15 mouse cellular contexts compared by ENCODE assay signal in the genomic region with DNA sequence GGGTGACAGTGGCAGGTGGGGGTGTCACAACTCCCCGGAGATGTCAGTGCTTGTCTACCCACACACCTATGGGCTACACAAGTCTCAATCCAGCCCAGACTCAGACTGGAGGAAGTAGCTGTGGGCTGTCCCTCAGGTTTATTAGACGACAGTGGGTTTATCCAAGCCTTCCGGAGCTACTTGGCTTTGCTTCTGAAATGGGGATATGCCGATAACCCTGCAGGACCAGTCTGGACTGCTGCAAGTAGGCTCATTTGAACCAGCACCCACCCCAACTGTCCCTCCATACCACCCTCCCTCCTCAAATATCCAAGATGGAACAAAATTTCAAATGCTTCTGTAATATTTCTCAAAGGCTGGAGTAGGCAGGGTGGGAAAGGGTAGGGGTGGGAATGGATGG. TPM values are rescaled to one million over a fixed set of nuclear protein-coding genes. Genes with fewer than 3 reads are reported as not detected.
DNase-seq lines count a peak whose midpoint lies in the region; ATAC-seq and TF ChIP-seq lines count a peak whose summit lies in the region.
"Had no signal": no experiment of that assay in that cellular context is flagged by ENCODE, and none has a peak within 500 bp of the region (broad histone marks: within the 10 kb centered on the region; RNA-seq: fewer than 3 reads in every experiment).

No protein-coding gene starts in this region.

- H3K36me3 ChIP-seq in kidney, embryonic 15.5 days = no peaks in the 10 kb centered on the region
- H3K36me3 ChIP-seq in lung, embryonic 16.5 days (ENCODE audit: control insufficient read depth, insufficient read depth, low read length) = no peaks in the 10 kb centered on the region
- H3K36me3 ChIP-seq in intestine, embryonic 15.5 days = no peaks in the 10 kb centered on the region
- H3K36me3 ChIP-seq: hindbrain, embryonic 13.5 days; midbrain, embryonic 15.5 days; neural tube, embryonic 12.5 days had no signal

- H3K4me3 ChIP-seq in gastrocnemius, adult 2 months = no peak overlapping the region
- no peak overlapping the region for H3K4me3 ChIP-seq in kidney, embryonic 15.5 days (replicated peaks)
- H3K4me3 ChIP-seq in lung, embryonic 16.5 days (ENCODE audit: low read length) = no peak overlapping the region
- H3K4me3 ChIP-seq in lung, adult 2 months (replicated peaks; ENCODE audit: extremely low read depth, low read depth, low read length) = no peak overlapping the region
- no peak overlapping the region for H3K4me3 ChIP-seq in olfactory bulb, adult 2 months (ENCODE audit: insufficient read depth, low read depth, low read length)
- no peak overlapping the region for H3K4me3 ChIP-seq in intestine, embryonic 15.5 days (replicated peaks)
- H3K4me3 ChIP-seq: erythroblast, embryonic 14.5 days; hindbrain, embryonic 13.5 days; midbrain, embryonic 15.5 days; neural tube, embryonic 12.5 days had no signal

- no peak for TF ChIP-seq POLR2A in lung, adult 2 months (IDR thresholded peaks at IDR 0.05; ENCODE audit: borderline replicate concordance, extremely low read depth, low read depth, low read length)
- no peak for TF ChIP-seq POLR2A in olfactory bulb, adult 2 months (IDR thresholded peaks at IDR 0.05; ENCODE audit: insufficient read depth, low read depth, low read length)

- 0 out of 2 replicates have a peak, but pooled peaks cover 3% of the 10 kb centered on the region for H3K27me3 ChIP-seq in kidney, embryonic 15.5 days
- H3K27me3 ChIP-seq in lung, embryonic 16.5 days (ENCODE audit: control insufficient read depth, insufficient read depth, low read depth, low read length) = no peaks in the 10 kb centered on the region
- no peaks in the 10 kb centered on the region; the same call in 1 of the 2 replicates for H3K27me3 ChIP-seq in intestine, embryonic 15.5 days (replicated peaks)
- H3K27me3 ChIP-seq: midbrain, embryonic 15.5 days; neural tube, embryonic 12.5 days had no signal

- 60% methylated on average over 4 of the region's 4 CpGs for WGBS in kidney, embryonic 15.5 days
- WGBS in lung, embryonic 16.5 days = 40% methylated on average over 4 of the region's 4 CpGs
- WGBS in lung, adult 2 months = 35% methylated on average over 4 of the region's 4 CpGs
- WGBS in olfactory bulb, adult 2 months = 60% methylated on average over 4 of the region's 4 CpGs
- WGBS in intestine, embryonic 15.5 days = 69% methylated on average over 4 of the region's 4 CpGs

- no peak for ATAC-seq in kidney, embryonic 15.5 days (replicated peaks; ENCODE audit: low FRiP score)
- peak; percentile 4; the same call in 1 of the 2 replicates for ATAC-seq in lung, embryonic 16.5 days (ENCODE audit: low read depth)
- ATAC-seq in intestine, embryonic 15.5 days = no peak

- TF ChIP-seq CTCF in gastrocnemius, adult 2 months (IDR thresholded peaks at IDR 0.05) = no peak
- no peak for TF ChIP-seq CTCF in lung, adult 2 months (IDR thresholded peaks at IDR 0.05; ENCODE audit: insufficient read depth, low read length)
- TF ChIP-seq CTCF in olfactory bulb, adult 2 months (IDR thresholded peaks at IDR 0.05; ENCODE audit: insufficient read depth, low read depth, low read length) = no peak

- no peak overlapping the region for H3K9ac ChIP-seq in kidney, embryonic 15.5 days
- peak overlapping the region; percentile 26; the same call in 1 of the 2 replicates for H3K9ac ChIP-seq in lung, embryonic 16.5 days (ENCODE audit: low read length)
- H3K9ac ChIP-seq in intestine, embryonic 15.5 days = no peak overlapping the region
- H3K9ac ChIP-seq: hindbrain, embryonic 13.5 days; midbrain, embryonic 15.5 days had no signal

- H3K27ac ChIP-seq in gastrocnemius, adult 2 months = peak overlapping the region; percentile 64
- peak overlapping the region; percentile 84 for H3K27ac ChIP-seq in kidney, embryonic 15.5 days
- peak overlapping the region; percentile 86 for H3K27ac ChIP-seq in lung, embryonic 16.5 days (ENCODE audit: low read length)
- H3K27ac ChIP-seq in olfactory bulb, adult 2 months (ENCODE audit: insufficient read depth, low read depth, low read length) = peak overlapping the region; percentile 31; the same call in 1 of the 2 replicates
- H3K27ac ChIP-seq in intestine, embryonic 15.5 days = no peak overlapping the region
- H3K27ac ChIP-seq: hindbrain, embryonic 13.5 days; macrophage; midbrain, embryonic 15.5 days; neural tube, embryonic 12.5 days had no signal

- no peak for DNase-seq in gastrocnemius, adult 2 months
- no peak for DNase-seq in gastrocnemius, postnatal 4 days (ENCODE audit: low spot score in 2 of 2)
- DNase-seq in kidney, adult 8-10 months = no peak
- no peak for DNase-seq in lung, adult 2 months
- DNase-seq: thymus, postnatal 25 days had no signal

- intact Hi-C loops in gastrocnemius, adult 2 months (cut with DNase I) = loop anchor here (5.0 kb wide), 3 partner anchors 99 to 409 kb away; no protein-coding TSS in a partner anchor

- no peaks in the 10 kb centered on the region for H3K9me3 ChIP-seq in kidney, embryonic 15.5 days (replicated peaks)
- no peaks in the 10 kb centered on the region for H3K9me3 ChIP-seq in lung, embryonic 16.5 days (ENCODE audit: control insufficient read depth, low read length)
- H3K9me3 ChIP-seq in intestine, embryonic 15.5 days = no peaks in the 10 kb centered on the region
- H3K9me3 ChIP-seq: hindbrain, embryonic 13.5 days; midbrain, embryonic 15.5 days; neural tube, embryonic 12.5 days had no signal

- no peak overlapping the region for H3K4me2 ChIP-seq in kidney, embryonic 15.5 days
- H3K4me2 ChIP-seq in lung, embryonic 16.5 days (ENCODE audit: low read depth, low read length) = no peak overlapping the region
- H3K4me2 ChIP-seq in intestine, embryonic 15.5 days (replicated peaks) = no peak overlapping the region
- H3K4me2 ChIP-seq: hindbrain, embryonic 13.5 days; midbrain, embryonic 15.5 days; neural tube, embryonic 12.5 days had no signal

- peaks cover 65% of the 10 kb centered on the region for H3K4me1 ChIP-seq in kidney, embryonic 15.5 days
- H3K4me1 ChIP-seq in lung, embryonic 16.5 days (replicated peaks; ENCODE audit: control insufficient read depth, insufficient read depth, low read length) = peaks cover 51% of the 10 kb centered on the region
- H3K4me1 ChIP-seq in lung, adult 2 months (ENCODE audit: control insufficient read depth, insufficient read depth, low read length) = peaks cover 20% of the 10 kb centered on the region
- H3K4me1 ChIP-seq in olfactory bulb, adult 2 months (ENCODE audit: control insufficient read depth, insufficient read depth, low read length) = peaks cover 55% of the 10 kb centered on the region
- H3K4me1 ChIP-seq in intestine, embryonic 15.5 days (replicated peaks) = peaks cover 26% of the 10 kb centered on the region

RNA-seq across cellular contexts. Expression of a gene that starts 23.8 kb away (rescaled TPM):
- total RNA-seq in gastrocnemius, adult 2 months (2021) = 1 to 10 TPM; 4.3 to 4.5 TPM
- total RNA-seq in gastrocnemius, postnatal 4 days (2021) = 1 to 10 TPM; 7.2 to 7.4 TPM
- polyA plus RNA-seq in kidney, embryonic 15.5 days (2015; fragmentation: Nextera tagmentation; extraction: Ambion mirVana) = 15.6 and 17.3 TPM in 2 replicates
- 13.4 and 13.7 TPM in 2 replicates for polyA plus RNA-seq in lung, embryonic 16.5 days (2015; fragmentation: Nextera tagmentation; extraction: Ambion mirVana)
- polyA plus RNA-seq in lung, adult 2 months (2012; rRNA removed) = 5.0 and 5.2 TPM in 2 replicates
- not detected in 2 replicates for polyA plus RNA-seq in olfactory bulb, adult 2 months (2012; ENCODE audit: insufficient read depth, insufficient read length, low replicate concordance, missing spikeins)
- 13.2 and 15.6 TPM in 2 replicates for polyA plus RNA-seq in intestine, embryonic 15.5 days (2015; fragmentation: Nextera tagmentation; extraction: Ambion mirVana)

RNA-seq across cellular contexts. Expression of a gene that starts 29.6 kb away (rescaled TPM):
- total RNA-seq in gastrocnemius, adult 2 months (2021) = under 1 TPM in 1 of 2 experiments, not detected in 1; 0.75 TPM
- total RNA-seq in gastrocnemius, postnatal 4 days (2021) = not detected
- polyA plus RNA-seq in kidney, embryonic 15.5 days (2015; fragmentation: Nextera tagmentation; extraction: Ambion mirVana) = 0.30 and 1.1 TPM in 2 replicates
- 0.93 and 0.94 TPM in 2 replicates for polyA plus RNA-seq in lung, embryonic 16.5 days (2015; fragmentation: Nextera tagmentation; extraction: Ambion mirVana)
- 17.4 and 29.7 TPM in 2 replicates for polyA plus RNA-seq in lung, adult 2 months (2012; rRNA removed)
- polyA plus RNA-seq in olfactory bulb, adult 2 months (2012; ENCODE audit: insufficient read depth, insufficient read length, low replicate concordance, missing spikeins) = not detected in 2 replicates
- 0.60 and 0.61 TPM in 2 replicates for polyA plus RNA-seq in intestine, embryonic 15.5 days (2015; fragmentation: Nextera tagmentation; extraction: Ambion mirVana)
- polyA plus RNA-seq: erythroblast, embryonic 14.5 days; limb, embryonic 11.5 days; macrophage had no signal

RNA-seq across cellular contexts. Expression of a gene that starts 40.8 kb away (rescaled TPM):
- total RNA-seq in gastrocnemius, adult 2 months (2021) = 1 to 10 TPM; 2.3 to 2.7 TPM
- total RNA-seq in gastrocnemius, postnatal 4 days (2021) = 10 to 100 TPM; 37.2 to 39.4 TPM
- 9.5 and 11.1 TPM in 2 replicates for polyA plus RNA-seq in kidney, embryonic 15.5 days (2015; fragmentation: Nextera tagmentation; extraction: Ambion mirVana)
- polyA plus RNA-seq in lung, embryonic 16.5 days (2015; fragmentation: Nextera tagmentation; extraction: Ambion mirVana) = 7.5 and 9.5 TPM in 2 replicates
- 13.0 and 13.4 TPM in 2 replicates for polyA plus RNA-seq in lung, adult 2 months (2012; rRNA removed)
- polyA plus RNA-seq in olfactory bulb, adult 2 months (2012; ENCODE audit: insufficient read depth, insufficient read length, low replicate concordance, missing spikeins) = not detected in 2 replicates
- polyA plus RNA-seq in intestine, embryonic 15.5 days (2015; fragmentation: Nextera tagmentation; extraction: Ambion mirVana) = 4.7 and 5.9 TPM in 2 replicates
